Comparison of ENCODE assay signal across 22 mouse cellular contexts in the genomic region with DNA sequence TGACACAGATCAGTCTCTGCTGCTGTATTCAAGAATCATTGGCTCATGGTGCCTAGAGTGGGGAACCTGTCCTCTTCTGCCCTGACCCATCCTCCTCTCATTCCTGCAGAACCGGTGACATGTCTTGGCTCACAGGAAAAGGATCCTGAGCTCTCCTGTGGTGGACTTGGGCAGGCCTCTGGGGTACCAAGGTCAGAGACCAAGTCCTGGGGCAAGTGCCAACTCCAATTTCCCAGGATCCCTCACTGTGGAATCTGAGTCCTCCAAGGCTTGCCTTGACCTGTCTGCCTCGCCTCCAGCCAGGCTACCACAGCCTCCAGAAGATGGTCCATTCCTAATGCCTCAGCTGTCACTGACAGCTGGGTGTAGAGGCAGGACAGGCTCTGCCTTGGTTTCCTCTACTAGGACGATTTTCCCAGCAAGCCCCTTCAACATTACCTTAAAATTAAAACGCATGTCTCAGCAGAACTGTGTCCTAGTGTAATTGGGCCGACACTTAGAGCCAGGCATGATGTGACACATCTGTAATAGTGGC. TPM values are rescaled to one million over a fixed set of nuclear protein-coding genes. Genes with fewer than 3 reads are reported as not detected.
DNase-seq lines count a peak whose midpoint lies in the region; ATAC-seq and TF ChIP-seq lines count a peak whose summit lies in the region.
"Had no signal": no experiment of that assay in that cellular context is flagged by ENCODE, and none has a peak within 500 bp of the region (broad histone marks: within the 10 kb centered on the region; RNA-seq: fewer than 3 reads in every experiment).

No protein-coding gene starts in this region.

- peaks cover 16% of the 10 kb centered on the region; the same call in 1 of the 2 replicates for H3K27me3 ChIP-seq in heart, embryonic 12.5 days (replicated peaks)
- peaks cover 37% of the 10 kb centered on the region for H3K27me3 ChIP-seq in myocyte (ENCODE audit: control insufficient read depth, insufficient read depth, insufficient read length)
- H3K27me3 ChIP-seq: embryonic facial prominence, embryonic 13.5 days; hindbrain, embryonic 12.5 days had no signal

- H3K79me2 ChIP-seq in myocyte (ENCODE audit: control insufficient read depth, insufficient read depth): peaks cover 20% of the 10 kb centered on the region

- no peak for TF ChIP-seq POLR2A in myocyte (IDR thresholded peaks at IDR 0.05; ENCODE audit: insufficient read length, low read depth)

- DNase-seq in heart, postnatal 25 days (ENCODE audit: low spot score): no peak
- DNase-seq in kidney, adult 8-10 months: peak; percentile 64 to 72
- no peak for DNase-seq in kidney, postnatal 10 days
- peak; percentile 47 for DNase-seq in kidney, postnatal 14 days
- no peak for DNase-seq in left cerebral cortex, adult 11 months (ENCODE audit: low spot score)
- DNase-seq: adrenal gland, adult 8-10 months; cerebellum, adult 11 months; cerebellum, adult 9-10 months; cerebellum, postnatal 36 days; gastrocnemius, adult 2 months; gastrocnemius, postnatal 25 days; heart, postnatal 4 days had no signal

- WGBS in heart, embryonic 12.5 days: 79% methylated on average over 5 of the region's 5 CpGs

- H3K4me3 ChIP-seq in heart, embryonic 12.5 days: no peak overlapping the region
- no peak overlapping the region for H3K4me3 ChIP-seq in myocyte
- H3K4me3 ChIP-seq: forebrain, embryonic 13.5 days; gastrocnemius, adult 2 months; hindbrain, embryonic 12.5 days had no signal

- H3ac ChIP-seq in myocyte (ENCODE audit: control insufficient read depth, insufficient read length): no peak overlapping the region

- H3K9ac ChIP-seq in heart, embryonic 12.5 days: 0 out of 2 replicates have a peak overlapping the region, but pooled peaks have one; percentile 26
- H3K9ac ChIP-seq: embryonic facial prominence, embryonic 13.5 days; forebrain, embryonic 13.5 days; heart, embryonic 13.5 days; hindbrain, embryonic 12.5 days had no signal

- peaks cover 22% of the 10 kb centered on the region for H3K4me1 ChIP-seq in heart, embryonic 12.5 days (replicated peaks)

- H3K36me3 ChIP-seq in heart, embryonic 12.5 days: peaks cover 11% of the 10 kb centered on the region
- H3K36me3 ChIP-seq in myocyte (ENCODE audit: control insufficient read depth, insufficient read depth): peaks cover 5% of the 10 kb centered on the region

- H3K27ac ChIP-seq in heart, embryonic 12.5 days (ENCODE audit: poor library complexity, severe bottlenecking): no peak overlapping the region
- H3K27ac ChIP-seq: embryonic facial prominence, embryonic 13.5 days; forebrain, embryonic 13.5 days; heart, embryonic 13.5 days; hindbrain, embryonic 12.5 days had no signal

- H3K4me2 ChIP-seq in heart, embryonic 12.5 days: no peak overlapping the region
- no peak overlapping the region for H3K4me2 ChIP-seq in myocyte (ENCODE audit: low read depth)

- intact Hi-C loops in heart, postnatal 25 days (cut with DNase I): loop anchor here (5.0 kb wide), 1 partner anchor 55 kb away; a partner anchor contains a TSS

- no peaks in the 10 kb centered on the region for H3K9me3 ChIP-seq in heart, embryonic 12.5 days (replicated peaks)
- H3K9me3 ChIP-seq: embryonic facial prominence, embryonic 13.5 days; forebrain, embryonic 13.5 days; heart, embryonic 13.5 days; hindbrain, embryonic 12.5 days had no signal

- ATAC-seq in heart, embryonic 12.5 days (ENCODE audit: insufficient number of reproducible peaks, low FRiP score): no peak
- ATAC-seq: forebrain, embryonic 13.5 days; hindbrain, embryonic 16.5 days had no signal

TF ChIP-seq in myocyte, 11 proteins besides CTCF, POLR2A, EP300 and RAD21:
- peak in 2 of 3 experiments; percentile 73 to 74 for TF ChIP-seq MYOD1 (IDR thresholded peaks at IDR 0.05; ENCODE audit: control insufficient read depth in 1 of 3, insufficient read length in 2 of 3, low read depth in 2 of 3)
- TF ChIP-seq CEBPB (IDR thresholded peaks at IDR 0.05; ENCODE audit: insufficient read depth, poor library complexity, severe bottlenecking): no peak
- no peak for TF ChIP-seq POLR2AphosphoS2 (IDR thresholded peaks at IDR 0.05; ENCODE audit: insufficient read length, low read depth)
- TF ChIP-seq MAX (IDR thresholded peaks at IDR 0.05; ENCODE audit: low read depth): no peak
- no peak for TF ChIP-seq TCF12 (IDR thresholded peaks at IDR 0.05; ENCODE audit: insufficient read depth, poor library complexity, severe bottlenecking)
- no peak for TF ChIP-seq SRF (IDR thresholded peaks at IDR 0.05; ENCODE audit: control insufficient read depth, insufficient read length, low read depth)
- TF ChIP-seq TCF3 (IDR thresholded peaks at IDR 0.05; ENCODE audit: insufficient read length, low read depth): peak; percentile 41
- peak in 2 of 3 experiments; percentile 71 to 83 for TF ChIP-seq MYOG (IDR thresholded peaks at IDR 0.05; ENCODE audit: control insufficient read depth in 1 of 3, insufficient read depth in 1 of 3, insufficient read length in 2 of 3, low read depth in 2 of 3)
- TF ChIP-seq USF1 (IDR thresholded peaks at IDR 0.05; ENCODE audit: low read depth): no peak
- no peak for TF ChIP-seq REST (IDR thresholded peaks at IDR 0.05; ENCODE audit: insufficient read depth, insufficient read length)
- TF ChIP-seq E2F4 (IDR thresholded peaks at IDR 0.05; ENCODE audit: insufficient read depth): no peak

RNA-seq across cellular contexts. Expression of a gene that starts 1.4 kb away (rescaled TPM):
- polyA plus RNA-seq in heart, embryonic 12.5 days (2016; fragmentation: Nextera tagmentation; extraction: Ambion mirVana): 49.2 and 56.6 TPM in 2 replicates
- 10 to 100 TPM; 34.3 to 35.0 TPM for total RNA-seq in heart, postnatal 25 days (2021)
- polyA plus RNA-seq in myocyte (2012; fragmentation: generic; extraction: Trizol): 84.7 TPM

RNA-seq across cellular contexts. Expression of a gene that starts 17.7 kb away (rescaled TPM):
- polyA plus RNA-seq in heart, embryonic 12.5 days (2016; fragmentation: Nextera tagmentation; extraction: Ambion mirVana): 0.82 and 1.1 TPM in 2 replicates
- under 1 TPM in 1 of 2 experiments, not detected in 1; 0.28 TPM for total RNA-seq in heart, postnatal 25 days (2021)
- polyA plus RNA-seq in myocyte (2012; fragmentation: generic; extraction: Trizol): 0.02 TPM
- total RNA-seq: CH12.LX; granulocyte monocyte progenitor cell, adult 5-6 weeks had no signal

RNA-seq across cellular contexts. Expression of a gene that starts 23.9 kb away (rescaled TPM):
- polyA plus RNA-seq in heart, embryonic 12.5 days (2016; fragmentation: Nextera tagmentation; extraction: Ambion mirVana): 35.9 and 37.0 TPM in 2 replicates
- 10 to 100 TPM; 13.1 to 14.7 TPM for total RNA-seq in heart, postnatal 25 days (2021)
- 42.6 TPM for polyA plus RNA-seq in myocyte (2012; fragmentation: generic; extraction: Trizol)

RNA-seq across cellular contexts. Expression of a gene that starts 54.0 kb away (rescaled TPM):
- 0.09 and 0.23 TPM in 2 replicates for polyA plus RNA-seq in heart, embryonic 12.5 days (2016; fragmentation: Nextera tagmentation; extraction: Ambion mirVana)
- under 1 TPM in 1 of 2 experiments, not detected in 1; 0.17 TPM for total RNA-seq in heart, postnatal 25 days (2021)
- polyA plus RNA-seq in myocyte (2012; fragmentation: generic; extraction: Trizol): 0.08 TPM
- total RNA-seq: CH12.LX; granulocyte monocyte progenitor cell, adult 5-6 weeks; heart, adult 8-10 months; heart, postnatal 4 days had no signal
- polyA plus RNA-seq: embryonic facial prominence, embryonic 13.5 days had no signal

RNA-seq across cellular contexts. Expression of a gene that starts 54.6 kb away (rescaled TPM):
- 0.86 and 1.2 TPM in 2 replicates for polyA plus RNA-seq in heart, embryonic 12.5 days (2016; fragmentation: Nextera tagmentation; extraction: Ambion mirVana)
- total RNA-seq in heart, postnatal 25 days (2021): under 1 TPM; 0.50 to 0.83 TPM
- polyA plus RNA-seq in myocyte (2012; fragmentation: generic; extraction: Trizol): 3.3 TPM
- total RNA-seq: CH12.LX; granulocyte monocyte progenitor cell, adult 5-6 weeks had no signal

Comparison
In these comparisons a context has a peak if more than half of its experiments do, and no peak if none do; other contexts are left out.
1. DNase-seq: peak in kidney, adult 8-10 months (2 of 2) and kidney, postnatal 14 days (single experiment); none in heart, postnatal 25 days (single experiment), kidney, postnatal 10 days (single experiment) and left cerebral cortex, adult 11 months (single experiment).